Mouse (Mus musculus): ENCODE measurements at regions not wholly inside any gene's neighbourhood (a gene's known extent, or its start where the extent isn't known, plus 50 kb on each side); places are given as distances from the start of the nearest gene placed in this dataset.

DNA sequence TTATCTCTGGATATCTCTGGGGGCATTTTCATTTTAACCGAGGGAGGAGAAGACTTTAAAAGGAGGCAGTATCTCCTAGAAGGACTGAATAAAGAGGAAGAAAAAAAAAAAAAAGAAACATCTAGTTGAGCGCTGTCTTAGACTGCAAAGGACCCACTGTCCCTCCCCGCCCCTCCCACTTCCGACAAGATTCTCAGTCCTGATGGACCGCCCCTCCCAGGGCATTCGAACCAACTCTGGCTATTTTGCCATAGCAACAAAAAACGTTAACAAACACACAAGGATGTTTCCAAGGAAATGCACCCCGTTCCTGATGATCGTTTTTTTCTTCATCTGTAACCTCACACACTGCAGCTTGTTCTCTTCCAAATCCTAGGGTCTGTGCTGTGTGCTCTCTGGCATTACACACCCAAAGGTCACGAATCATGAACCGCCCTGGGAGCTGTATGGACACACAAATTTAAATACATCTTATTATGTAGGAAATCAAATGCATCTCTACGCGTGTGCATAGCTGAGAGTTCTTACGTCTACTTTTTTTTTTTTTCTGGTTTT, 75.8 kb downstream of the Rnd3 start:
- no peak for DNase-seq

GRCm38 (mm10) chr2:51072346-51072885, 76.5 kb downstream of the Rnd3 start:
- no peak for DNase-seq

GRCm38 (mm10) chr2:51070902-51071301, 78.0 kb downstream of the Rnd3 start:
- DNase-seq = no peak

GRCm38 (mm10) chr2:51066423-51066831, 82.5 kb downstream of the Rnd3 start:
- no peak for DNase-seq

GRCm38 (mm10) chr2:51065821-51066220, 83.1 kb downstream of the Rnd3 start:
- DNase-seq = no peak

DNA sequence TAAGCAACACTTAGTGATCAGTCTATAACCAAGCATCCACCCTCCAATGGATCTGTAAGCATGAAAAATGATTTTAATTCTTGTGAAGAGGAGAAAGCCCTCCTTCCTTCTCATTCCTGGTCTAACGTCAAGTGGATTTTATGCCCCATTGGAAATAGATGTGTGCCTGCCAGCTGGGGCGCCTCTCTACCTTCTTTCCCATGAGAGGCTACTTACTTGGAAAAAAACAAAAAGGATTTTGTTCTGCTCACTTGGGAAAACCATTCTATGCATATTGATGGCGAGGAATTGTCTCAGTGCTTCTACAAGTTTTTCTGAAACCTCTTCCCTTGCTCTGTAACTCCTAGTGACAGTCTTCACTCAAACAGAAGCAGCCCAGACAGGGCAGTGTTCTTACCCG, 84.1 kb downstream of the Rnd3 start:
- DNase-seq = no peak

DNA sequence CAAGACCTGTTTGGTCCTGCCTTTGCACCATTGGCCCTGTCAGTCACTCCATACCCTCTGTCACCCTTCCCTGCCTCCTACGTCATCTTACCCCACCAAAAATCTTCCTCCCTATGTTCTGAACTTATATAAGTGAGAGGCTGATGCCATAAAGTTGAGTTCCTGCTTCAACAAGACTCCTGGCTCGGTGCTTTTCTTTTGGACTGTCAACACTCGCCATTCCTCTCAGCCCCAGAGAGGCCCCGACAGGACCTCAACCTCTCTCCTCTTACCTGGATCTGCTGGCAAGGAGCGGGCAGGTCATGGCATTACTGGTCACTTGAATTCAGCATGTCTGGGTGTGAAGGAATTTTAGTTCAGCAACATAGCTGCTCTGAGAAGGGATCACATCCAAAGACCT, 86.9 kb downstream of the Rnd3 start:
- DNase-seq = no peak

DNA sequence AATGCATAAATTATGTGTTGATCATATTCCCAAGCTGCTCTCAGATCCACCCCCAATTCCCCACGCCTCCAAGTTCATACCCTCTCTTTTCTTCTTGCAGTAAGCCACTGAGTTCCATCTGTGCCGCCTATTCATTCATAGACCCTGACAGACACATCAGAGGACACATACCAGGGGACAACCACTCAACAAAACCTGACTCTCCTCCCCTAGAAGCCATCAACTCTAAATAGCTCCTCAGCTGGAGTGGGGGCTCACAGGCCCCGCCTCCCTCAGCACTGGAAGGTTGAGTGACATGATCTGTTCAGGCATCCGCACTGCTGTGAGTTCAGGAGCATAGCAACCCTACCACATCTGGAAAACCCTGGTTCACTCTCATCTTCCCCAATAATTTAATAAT, 90.8 kb downstream of the Rnd3 start:
- no peak for DNase-seq

DNA sequence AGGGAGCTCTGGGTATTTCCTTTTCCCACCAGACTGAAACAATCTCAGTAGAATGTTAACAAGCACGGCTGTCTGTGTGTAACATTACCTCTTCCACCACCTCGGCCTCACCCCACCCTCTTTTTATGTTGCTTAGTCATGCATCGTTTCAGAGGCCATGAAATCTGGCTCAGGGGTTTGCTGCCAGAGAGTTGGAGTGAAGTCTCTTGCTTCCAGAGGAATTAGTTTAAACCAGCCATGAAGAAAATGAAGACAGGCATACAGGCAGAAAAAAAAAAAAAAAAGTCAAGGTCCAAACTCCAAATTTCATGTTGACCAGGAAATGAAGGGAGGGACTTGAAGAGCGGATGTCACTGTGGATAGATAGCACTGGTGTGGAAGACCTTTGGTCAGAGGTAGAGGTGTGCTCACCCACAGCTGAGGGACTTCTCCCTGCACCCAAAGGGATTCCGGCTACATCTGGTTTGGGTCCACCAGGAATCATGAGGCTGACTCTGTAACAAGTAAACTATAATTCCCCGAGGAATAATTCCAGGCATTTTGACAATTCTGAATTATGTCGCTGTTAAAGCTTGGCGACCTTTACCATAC, 92.7 kb downstream of the Rnd3 start:
- DNase-seq = no peak

GRCm38 (mm10) chr2:51055339-51055738, 93.6 kb downstream of the Rnd3 start:
- no peak for DNase-seq

GRCm38 (mm10) chr2:51049834-51050170, 99.1 kb downstream of the Rnd3 start:
- DNase-seq = no peak

DNA sequence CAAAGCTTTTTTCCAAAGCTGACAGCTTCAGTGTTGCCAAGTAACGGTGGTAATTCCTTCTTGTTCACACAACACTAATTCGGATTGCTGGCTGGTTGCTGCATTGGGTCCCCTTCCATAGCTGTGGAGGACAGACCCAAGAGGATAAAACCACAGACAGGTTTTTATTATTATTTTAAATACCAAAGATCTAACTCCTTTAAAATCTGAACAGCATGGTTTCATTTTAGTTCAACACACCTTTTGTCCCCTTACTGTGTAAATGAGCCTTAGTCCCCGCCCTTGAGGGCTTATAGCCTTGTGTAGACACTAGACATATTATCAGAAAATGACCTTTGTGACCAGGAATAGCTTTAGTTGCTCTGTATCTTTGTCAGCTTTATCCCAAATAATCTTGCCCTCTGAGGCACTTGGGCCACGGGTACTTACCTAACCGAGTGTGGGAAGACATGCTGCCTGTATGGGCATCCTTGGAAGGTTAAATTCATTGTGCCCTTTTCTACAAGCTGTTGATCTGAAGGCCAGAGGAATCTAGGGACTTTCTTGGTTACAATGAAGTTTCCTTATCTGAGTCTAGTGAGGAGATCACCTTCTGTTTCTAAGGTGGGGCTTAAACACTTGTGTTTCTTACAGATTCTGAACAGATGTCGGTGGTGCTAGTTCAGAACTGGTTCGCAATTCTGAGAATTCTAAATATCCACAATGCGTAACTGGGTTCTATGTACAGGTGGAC, 99.6 kb downstream of the Rnd3 start:
- DNase-seq = no peak

DNA sequence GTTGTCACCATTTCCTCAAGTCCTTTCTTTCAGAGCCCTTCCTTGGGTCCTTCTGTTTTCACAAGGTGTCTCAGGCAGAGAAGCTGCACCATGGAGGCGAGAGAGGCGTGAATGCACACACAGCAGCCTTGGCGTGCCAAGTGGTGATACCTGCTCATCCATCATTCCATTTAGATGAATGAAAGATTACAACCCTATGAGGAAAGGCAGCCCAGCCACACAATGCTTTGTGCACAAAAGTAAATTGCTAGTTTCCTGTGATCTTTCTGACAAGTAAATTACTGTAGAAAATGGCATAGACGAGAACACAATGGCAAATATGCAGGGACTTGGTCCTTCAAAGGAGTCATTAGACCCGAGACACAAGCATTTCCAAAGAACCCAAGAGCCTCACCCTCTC, 101.4 kb downstream of the Rnd3 start:
- DNase-seq = no peak

GRCm38 (mm10) chr2:51045626-51046025, 103.3 kb downstream of the Rnd3 start:
- DNase-seq = no peak

- peak; percentile 5 for DNase-seq
Observed at GRCm38 (mm10) chr2:51041101-51041500, 107.8 kb downstream of the Rnd3 start.

DNA sequence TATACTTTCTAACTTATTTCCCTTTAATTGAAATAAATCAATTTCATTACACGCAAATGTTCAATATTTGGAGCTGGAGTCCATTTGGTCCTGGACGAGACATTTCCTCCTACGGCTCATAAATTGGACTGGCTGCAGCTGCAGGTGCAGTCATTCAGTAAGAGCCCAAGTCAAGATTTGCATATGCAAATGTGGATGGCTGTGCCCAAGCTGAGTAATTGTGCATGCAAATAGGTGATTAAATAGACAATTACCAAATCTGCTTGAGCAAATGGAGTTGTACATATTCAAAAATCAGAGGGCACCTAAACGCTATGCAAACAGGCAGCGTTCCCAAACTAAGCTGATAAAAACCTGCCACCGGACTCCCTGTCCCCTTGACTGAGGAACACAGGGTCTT, 110.2 kb downstream of the Rnd3 start:
- DNase-seq = no peak

DNA sequence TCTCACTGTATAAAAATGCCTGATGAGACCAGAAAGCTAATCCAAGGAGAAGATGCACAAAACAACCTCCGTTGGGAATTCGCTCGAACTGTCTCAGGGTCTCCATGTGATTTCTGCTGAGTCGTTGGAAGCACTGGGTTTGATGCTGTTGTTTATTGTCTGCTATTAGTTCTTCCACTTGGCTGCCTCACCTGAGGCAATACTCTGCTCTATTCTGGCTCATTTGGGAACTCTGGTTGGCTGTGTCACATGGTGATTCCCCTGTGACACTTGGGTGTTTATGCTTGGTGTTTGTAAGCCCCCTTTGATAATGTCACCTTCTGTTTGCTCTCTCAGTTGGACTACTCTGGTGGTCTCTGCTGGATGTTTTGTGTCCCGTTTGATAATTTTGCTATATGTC, 111.9 kb downstream of the Rnd3 start:
- no peak for DNase-seq

DNA sequence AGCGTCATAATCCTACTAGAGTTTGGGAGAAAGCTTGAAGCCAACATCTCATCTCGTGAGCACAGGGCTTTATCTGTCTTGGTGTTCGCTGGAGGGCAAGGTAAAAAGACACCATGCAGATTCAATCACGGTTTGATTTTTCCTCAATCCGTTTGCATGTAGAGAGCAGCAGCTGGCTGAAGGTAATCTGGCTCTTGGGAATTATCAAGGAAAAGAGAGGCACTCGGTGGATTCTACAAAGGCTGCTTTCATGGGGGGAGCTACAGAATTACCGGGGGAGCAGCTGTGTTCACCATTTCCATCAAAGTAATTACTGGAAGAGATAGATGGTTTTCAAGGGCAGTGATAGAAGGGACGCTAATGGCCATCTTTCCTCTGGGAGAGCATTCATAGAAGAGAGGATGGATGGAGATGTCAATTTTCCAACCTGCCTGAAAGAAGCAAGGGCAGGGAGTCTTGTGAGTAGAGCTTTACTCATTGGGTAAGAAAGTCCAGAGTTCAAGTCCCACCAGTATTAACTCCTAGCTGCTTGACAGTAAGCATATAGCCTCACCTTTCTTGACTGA, 112.6 kb downstream of the Rnd3 start:
- DNase-seq = no peak

GRCm38 (mm10) chr2:51033881-51034280, 115.0 kb downstream of the Rnd3 start:
- DNase-seq = no peak

DNA sequence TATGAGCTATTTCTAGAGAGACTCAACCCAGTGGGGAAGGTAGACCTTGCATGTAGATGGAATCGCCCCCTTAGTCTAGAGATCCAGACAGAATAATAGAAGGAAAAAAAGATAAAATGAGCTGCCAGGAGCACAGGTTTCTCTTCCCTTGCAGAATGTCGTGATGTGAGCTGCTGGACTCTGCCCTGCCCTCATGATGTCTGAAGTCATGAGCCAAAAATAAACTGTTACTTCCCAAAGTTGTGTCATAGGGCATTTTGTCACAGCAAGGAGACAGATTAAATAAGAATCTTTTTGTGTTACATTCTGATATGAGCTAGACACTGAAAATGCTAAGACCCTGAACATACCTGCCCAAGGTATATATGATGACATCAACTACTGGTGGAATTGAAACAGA, 126.4 kb downstream of the Rnd3 start:
- no peak for DNase-seq

DNA sequence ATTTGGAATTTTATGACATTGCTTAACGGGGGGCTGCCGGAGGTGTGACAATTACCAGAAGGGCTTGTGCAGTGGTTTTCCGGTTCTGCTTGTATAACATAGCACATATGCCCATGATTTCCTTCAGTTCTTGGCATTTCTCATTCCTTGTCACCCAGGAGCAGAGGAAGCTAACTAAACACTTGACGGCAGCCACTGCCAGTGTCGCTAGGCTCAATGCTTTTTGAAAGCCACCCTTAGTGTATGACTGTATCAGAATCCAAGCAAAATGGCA, 132.8 kb downstream of the Rnd3 start:
- DNase-seq = no peak

DNA sequence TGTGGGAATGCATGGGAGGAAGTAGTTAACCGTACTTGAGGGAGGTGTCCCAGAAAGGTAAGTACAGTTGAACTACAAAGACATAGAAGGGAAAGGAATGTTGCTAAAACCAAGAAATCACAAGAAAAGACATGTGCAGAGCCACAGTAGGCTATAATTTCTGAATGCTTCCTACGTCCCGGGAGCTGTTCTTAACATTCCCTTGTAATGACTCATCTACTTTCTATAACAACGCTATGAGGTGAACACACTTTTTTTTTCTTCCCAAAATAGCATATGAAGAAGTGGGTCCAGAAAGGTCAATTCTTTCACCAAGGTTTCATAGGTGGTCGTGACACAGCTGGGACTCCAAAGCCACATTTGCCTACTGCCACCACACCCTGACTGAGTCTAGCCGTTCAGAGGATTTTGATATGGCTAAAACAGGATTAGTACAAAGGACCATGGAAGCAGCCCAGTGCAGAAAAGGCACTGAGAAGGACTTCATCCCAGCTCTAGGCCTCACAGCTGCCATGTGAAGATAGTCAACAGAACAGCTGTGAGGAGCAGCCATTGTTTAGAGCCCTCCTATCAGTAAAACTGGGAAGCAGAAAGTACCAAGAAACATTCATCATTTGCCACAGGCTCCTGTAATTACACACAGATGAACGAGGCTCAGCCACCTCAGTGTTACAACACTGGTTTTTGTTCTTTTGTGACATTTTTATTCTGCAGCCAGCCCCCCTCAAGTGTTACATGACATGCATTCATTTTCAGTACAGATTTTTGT, 133.4 kb downstream of the Rnd3 start:
- no peak for DNase-seq

GRCm38 (mm10) chr2:51014232-51014631, 134.7 kb downstream of the Rnd3 start:
- no peak for DNase-seq

DNA sequence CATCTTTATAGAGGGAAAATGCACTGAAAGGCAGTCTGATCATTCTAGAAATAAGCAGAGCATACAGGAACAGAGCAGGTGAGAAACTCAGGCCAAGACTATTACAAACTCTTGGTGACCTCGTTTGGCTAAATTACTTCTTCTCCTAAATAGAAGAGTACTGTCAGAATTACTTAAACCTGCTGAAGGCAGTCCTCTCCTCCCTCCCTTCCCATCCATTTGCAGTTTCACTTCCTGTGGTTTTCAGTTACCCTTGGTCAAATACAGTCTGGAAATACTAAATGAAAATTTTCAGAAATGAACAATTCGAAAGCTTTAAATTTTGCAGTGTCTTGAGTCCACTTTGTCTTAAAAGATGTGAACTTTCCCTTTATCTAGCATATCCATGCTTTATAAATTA, 135.8 kb downstream of the Rnd3 start:
- no peak for DNase-seq

Measured in right cerebral cortex, postnatal 25 days (tissue).